Mouse (Mus musculus) monocyte, adult 5-6 weeks (primary cell): ENCODE data around the gene Mrpl51. TPM values are rescaled to one million over a fixed set of nuclear protein-coding genes. Genes with fewer than 3 reads are reported as not detected.

Source experiments
- ATAC-seq: fragments of 153-309, 156-312 bp; replicated peaks from 2 replicates; pipeline ENCODE4 v1.8.0; 2017; ENCODE audit warnings: mild to moderate bottlenecking; ENCODE audit not compliant: low TSS enrichment, insufficient number of reproducible peaks, severe bottlenecking, poor library complexity, low FRiP score
- total RNA-seq: library from RNA; stranded (forward); fragments of 200-1000, 200-491, 200-594 nt; gene quantifications from 3 replicates; pipeline ENCODE4 v1.2.3, GENCODE M21; 2017

The Mrpl51 gene
- total RNA-seq, 1 experiment from 2014 or later: 25.9 TPM

GRCm38 (mm10) chr6:125222146-125222545 lies 30.5 kb downstream of the Mrpl51 start:
- no peak for ATAC-seq

GRCm38 (mm10) chr6:125222577-125222976 lies 31.0 kb downstream of the Mrpl51 start:
- no peak for ATAC-seq

GRCm38 (mm10) chr6:125225518-125226115 lies 34.0 kb downstream of the Mrpl51 start:
- ATAC-seq: no peak

- ATAC-seq: no peak
Measured at GRCm38 (mm10) chr6:125230571-125230970, 39.0 kb downstream of the Mrpl51 start.

- ATAC-seq: peak; percentile 54
Measured at GRCm38 (mm10) chr6:125231117-125232044, 39.8 kb downstream of the Mrpl51 start, which contains the start of gene Tapbpl. Gene Tapbpl, minus strand, starts transcription at chr6:125231860.

GRCm38 (mm10) chr6:125232045-125232437 lies 40.4 kb downstream of the Mrpl51 start:
- ATAC-seq: no peak

- ATAC-seq: no peak
Measured at GRCm38 (mm10) chr6:125232516-125232915, 40.9 kb downstream of the Mrpl51 start.

GRCm38 (mm10) chr6:125233816-125234519 lies 42.4 kb downstream of the Mrpl51 start:
- no peak for ATAC-seq

- no peak for ATAC-seq
Measured at GRCm38 (mm10) chr6:125234520-125234828, 42.9 kb downstream of the Mrpl51 start.

- no peak for ATAC-seq
Measured at GRCm38 (mm10) chr6:125236341-125236740, 44.7 kb downstream of the Mrpl51 start.

GRCm38 (mm10) chr6:125236782-125237181 lies 45.2 kb downstream of the Mrpl51 start, which contains the start of gene Cd27:
Gene Cd27, minus strand, starts transcription at chr6:125237010.
- no peak for ATAC-seq

- no peak for ATAC-seq
Measured at GRCm38 (mm10) chr6:125237421-125237820, 45.8 kb downstream of the Mrpl51 start.

GRCm38 (mm10) chr6:125238396-125238795 lies 46.8 kb downstream of the Mrpl51 start:
- no peak for ATAC-seq

GRCm38 (mm10) chr6:125239547-125239946 lies 47.9 kb downstream of the Mrpl51 start:
- no peak for ATAC-seq

GRCm38 (mm10) chr6:125240617-125241016 lies 49.0 kb downstream of the Mrpl51 start:
- ATAC-seq: no peak

GRCm38 (mm10) chr6:125241566-125241965 lies 50.0 kb downstream of the Mrpl51 start:
- no peak for ATAC-seq

- ATAC-seq: no peak
Measured at GRCm38 (mm10) chr6:125244551-125244950, 53.0 kb downstream of the Mrpl51 start.
